Mouse (Mus musculus): ENCODE measurements around the gene Pcnx. TPM values are rescaled to one million over a fixed set of nuclear protein-coding genes. Genes with fewer than 3 reads are reported as not detected.
A peak's percentile ranks its signal among the peaks of the same experiment; 100 is the strongest.

Gene Pcnx
- polyA plus RNA-seq, 1 experiment from 2014 or later: 19.9 TPM

DNA sequence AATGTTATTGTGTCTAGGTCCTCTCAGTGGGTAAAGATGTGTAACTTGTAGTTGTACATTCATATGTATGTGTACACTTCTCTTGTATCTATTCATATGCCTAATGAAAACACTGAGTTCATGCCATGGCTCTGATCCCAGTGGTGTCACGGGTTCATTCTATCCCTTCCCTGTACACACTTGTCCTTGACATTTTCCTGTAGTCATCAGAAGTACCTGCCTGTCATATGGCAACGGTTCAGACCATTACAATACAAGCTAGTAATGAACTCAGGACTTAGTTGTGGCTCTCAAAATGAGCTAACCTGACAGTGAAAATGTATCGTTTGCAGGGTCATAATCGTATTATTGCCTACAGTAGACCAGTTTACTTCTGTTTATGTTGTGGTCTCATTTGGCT, 98.5 kb downstream of the Pcnx start:
- DNase-seq (ENCODE audit: low spot score) (no peak), ATAC-seq (ENCODE audit: low FRiP score) (no peak)
- Histone ChIP-seq H3K4me1 (replicated peaks; ENCODE audit: control insufficient read depth, insufficient read depth, low read length) (no peaks in the 10 kb centered on the region), H3K36me3 (replicated peaks; ENCODE audit: control insufficient read depth, insufficient read depth) (peaks cover 24% of the 10 kb centered on the region), H3K4me2 (replicated peaks) (no peak overlapping the region), H3K9ac (no peak overlapping the region), H3K4me3 (replicated peaks; ENCODE audit: low read length) (no peak overlapping the region), H3K27me3 (ENCODE audit: control insufficient read depth, insufficient read depth, low read length) (no peaks in the 10 kb centered on the region), H3K9me3 (ENCODE audit: control insufficient read depth, low read length) (no peaks in the 10 kb centered on the region), H3K27ac (no peak overlapping the region)
- 94% methylated on average over 4 of the region's 4 CpGs for WGBS

DNA sequence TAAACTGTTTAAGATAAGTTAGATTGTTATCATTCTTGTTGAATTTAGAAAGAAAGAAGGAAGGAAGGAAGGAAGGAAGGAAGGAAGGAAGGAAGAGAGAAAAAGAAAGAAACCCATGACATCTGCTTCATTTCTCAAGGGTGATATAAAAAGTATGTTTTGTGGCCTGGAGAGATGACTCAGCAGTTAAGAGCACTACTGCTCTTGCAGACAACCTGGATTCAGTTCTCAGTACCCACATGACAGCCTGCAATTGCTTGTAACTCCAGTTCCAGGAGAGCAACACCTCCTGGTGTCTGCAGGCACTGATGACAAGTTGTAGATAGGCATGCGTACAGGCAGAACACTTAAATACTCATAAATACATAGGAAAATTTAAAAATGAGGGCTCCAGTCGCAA, 105.6 kb downstream of the Pcnx start:
- ATAC-seq (ENCODE audit: low FRiP score): no peak
- peaks cover 62% of the 10 kb centered on the region for H3K36me3 ChIP-seq (replicated peaks; ENCODE audit: control insufficient read depth, insufficient read depth)
- no peak overlapping the region for H3K27ac ChIP-seq
- H3K4me3 ChIP-seq (replicated peaks; ENCODE audit: low read length): no peak overlapping the region
- H3K9me3 ChIP-seq (ENCODE audit: control insufficient read depth, low read length): no peaks in the 10 kb centered on the region
- H3K27me3 ChIP-seq (ENCODE audit: control insufficient read depth, insufficient read depth, low read length): no peaks in the 10 kb centered on the region
- no peak overlapping the region for H3K9ac ChIP-seq
- H3K4me1 ChIP-seq (replicated peaks; ENCODE audit: control insufficient read depth, insufficient read depth, low read length): no peaks in the 10 kb centered on the region
- 96% methylated on average over 2 of the region's 2 CpGs for WGBS
- no peak overlapping the region for H3K4me2 ChIP-seq (replicated peaks)
- no peak for DNase-seq (ENCODE audit: low spot score)

DNA sequence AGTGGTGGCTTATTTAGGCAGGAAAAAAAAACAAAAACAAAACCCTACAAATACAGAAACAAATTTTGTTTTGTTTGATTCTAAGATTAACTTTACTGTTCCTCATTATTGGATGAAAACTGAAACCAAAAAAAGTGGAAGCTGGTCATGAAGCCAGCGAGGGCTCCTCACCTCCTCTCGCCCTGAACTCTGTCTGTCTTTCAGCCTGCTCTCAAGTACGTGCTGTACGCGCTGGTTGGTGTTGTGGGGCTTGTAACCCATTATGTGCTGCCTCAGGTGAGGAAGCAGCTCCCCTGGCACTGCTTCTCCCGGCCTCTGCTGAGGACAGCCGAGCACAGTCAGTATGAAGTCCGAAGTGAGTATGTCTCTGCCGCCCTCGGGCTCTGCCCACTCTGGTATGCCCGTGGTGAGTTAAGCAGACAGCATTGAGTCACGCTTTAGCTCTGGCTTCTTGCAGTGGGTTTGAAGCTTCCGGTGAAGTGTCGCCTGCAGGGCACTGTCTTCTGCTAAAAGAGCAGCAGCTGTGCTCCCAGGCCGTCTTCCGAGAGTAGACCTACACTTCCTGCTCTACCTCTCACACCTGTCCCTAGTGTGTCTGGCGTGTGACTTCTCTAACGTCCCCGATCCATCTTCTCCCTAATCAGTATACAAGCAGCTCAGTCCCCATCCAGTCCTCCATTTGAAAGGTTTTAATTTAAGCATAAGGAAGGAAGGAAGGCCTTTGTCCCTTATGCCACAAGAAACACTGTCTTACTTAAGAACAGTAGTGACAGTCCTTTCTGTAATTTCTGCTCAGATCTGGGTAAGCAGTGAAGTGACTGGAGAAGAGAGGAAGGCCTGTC, 111.4 kb downstream of the Pcnx start:
- peaks cover 87% of the 10 kb centered on the region for H3K36me3 ChIP-seq (replicated peaks; ENCODE audit: control insufficient read depth, insufficient read depth)
- no peak overlapping the region for H3K4me3 ChIP-seq (replicated peaks; ENCODE audit: low read length)
- H3K4me1 ChIP-seq (replicated peaks; ENCODE audit: control insufficient read depth, insufficient read depth, low read length): no peaks in the 10 kb centered on the region
- no peak overlapping the region for H3K9ac ChIP-seq
- 90% methylated on average over 19 of the region's 19 CpGs for WGBS
- no peak overlapping the region for H3K4me2 ChIP-seq (replicated peaks)
- DNase-seq (ENCODE audit: low spot score) (no peak), ATAC-seq (ENCODE audit: low FRiP score) (no peak; the same call in 1 of the 2 replicates)
- no peaks in the 10 kb centered on the region for H3K27me3 ChIP-seq (ENCODE audit: control insufficient read depth, insufficient read depth, low read length)
- no peaks in the 10 kb centered on the region for H3K9me3 ChIP-seq (ENCODE audit: control insufficient read depth, low read length)
- H3K27ac ChIP-seq: no peak overlapping the region

DNA sequence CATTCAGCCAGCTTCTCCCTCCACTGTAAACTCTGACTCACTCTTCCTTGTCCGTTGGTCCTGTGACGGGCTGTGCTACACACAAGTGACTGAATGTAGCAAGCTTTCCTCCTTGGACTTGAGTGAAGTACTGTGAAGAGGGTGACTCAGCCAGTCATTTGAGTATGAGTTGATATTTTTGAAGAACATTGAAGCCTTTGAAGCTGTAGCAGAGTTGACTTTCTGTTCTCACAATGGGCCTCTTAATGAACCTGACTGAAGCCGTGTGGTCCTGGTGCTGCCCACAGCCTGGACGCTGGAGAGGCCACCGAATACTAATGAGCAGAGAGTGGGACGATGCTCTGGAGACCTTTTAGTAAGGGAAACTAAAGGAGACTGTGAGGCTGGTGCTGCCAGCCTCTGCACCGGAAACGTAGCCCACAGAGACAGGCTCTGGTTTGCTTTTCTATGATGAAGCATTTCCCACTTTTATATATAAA, 112.1 kb downstream of the Pcnx start:
- no peaks in the 10 kb centered on the region for H3K4me1 ChIP-seq (replicated peaks; ENCODE audit: control insufficient read depth, insufficient read depth, low read length)
- H3K4me2 ChIP-seq (replicated peaks): no peak overlapping the region
- H3K4me3 ChIP-seq (replicated peaks; ENCODE audit: low read length): no peak overlapping the region
- WGBS: 59% methylated on average over 8 of the region's 8 CpGs
- H3K27me3 ChIP-seq (ENCODE audit: control insufficient read depth, insufficient read depth, low read length): no peaks in the 10 kb centered on the region
- H3K27ac ChIP-seq: no peak overlapping the region
- DNase-seq (ENCODE audit: low spot score) (no peak), ATAC-seq (ENCODE audit: low FRiP score) (no peak)
- no peak overlapping the region for H3K9ac ChIP-seq
- no peaks in the 10 kb centered on the region for H3K9me3 ChIP-seq (ENCODE audit: control insufficient read depth, low read length)
- peaks cover 90% of the 10 kb centered on the region for H3K36me3 ChIP-seq (replicated peaks; ENCODE audit: control insufficient read depth, insufficient read depth)

DNA sequence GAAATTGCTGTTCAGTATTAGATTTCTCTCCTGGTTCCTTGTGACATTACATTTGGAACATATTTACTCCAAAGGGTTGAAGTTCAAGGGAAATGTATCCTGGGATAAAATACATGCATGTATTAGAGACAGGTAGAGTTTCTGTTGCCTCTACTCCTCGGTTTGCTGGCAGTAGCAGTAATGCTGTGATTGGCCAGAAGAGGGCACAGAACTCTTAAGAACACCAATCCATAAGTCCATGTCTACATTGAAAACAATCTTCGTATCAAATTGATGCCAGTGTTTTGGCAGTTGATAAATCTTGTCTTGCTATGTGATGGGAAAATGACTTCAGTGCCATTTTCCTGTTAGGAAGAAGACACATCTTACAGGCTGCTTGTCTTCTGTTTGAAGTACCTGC, 115.0 kb downstream of the Pcnx start:
- DNase-seq (ENCODE audit: low spot score) (peak; percentile 48), ATAC-seq (ENCODE audit: low FRiP score) (no peak)
- H3K4me1 ChIP-seq (replicated peaks; ENCODE audit: control insufficient read depth, insufficient read depth, low read length): no peaks in the 10 kb centered on the region
- WGBS: 76% methylated on average over 2 of the region's 2 CpGs
- H3K27me3 ChIP-seq (ENCODE audit: control insufficient read depth, insufficient read depth, low read length): no peaks in the 10 kb centered on the region
- H3K9me3 ChIP-seq (ENCODE audit: control insufficient read depth, low read length): no peaks in the 10 kb centered on the region
- no peak overlapping the region for H3K27ac ChIP-seq
- peaks cover 88% of the 10 kb centered on the region for H3K36me3 ChIP-seq (replicated peaks; ENCODE audit: control insufficient read depth, insufficient read depth)
- no peak overlapping the region for H3K4me2 ChIP-seq (replicated peaks)
- H3K4me3 ChIP-seq (replicated peaks; ENCODE audit: low read length): no peak overlapping the region
- H3K9ac ChIP-seq: no peak overlapping the region

DNA sequence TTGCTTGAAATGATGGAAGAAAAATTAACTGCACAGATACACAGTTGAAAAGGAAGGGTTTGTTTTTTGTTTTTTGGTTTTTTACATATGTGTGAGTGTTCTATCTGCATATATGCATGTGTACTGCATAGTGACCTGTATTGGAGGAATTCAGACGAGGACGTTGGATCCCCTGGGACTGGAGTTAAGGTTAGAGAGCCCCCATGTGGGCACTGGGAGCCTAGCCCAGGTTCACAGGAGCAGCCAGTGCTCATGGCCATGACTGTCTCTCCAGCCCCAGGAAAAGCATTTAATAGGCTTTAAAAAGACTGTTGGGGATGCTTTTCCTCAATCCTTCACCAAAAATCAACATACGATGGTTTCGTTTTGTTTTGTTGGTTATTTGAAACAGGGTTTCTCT, 117.5 kb downstream of the Pcnx start:
- H3K27ac ChIP-seq: no peak overlapping the region
- H3K4me3 ChIP-seq (replicated peaks; ENCODE audit: low read length): no peak overlapping the region
- H3K27me3 ChIP-seq (ENCODE audit: control insufficient read depth, insufficient read depth, low read length): no peaks in the 10 kb centered on the region
- H3K4me1 ChIP-seq (replicated peaks; ENCODE audit: control insufficient read depth, insufficient read depth, low read length): no peaks in the 10 kb centered on the region
- DNase-seq (ENCODE audit: low spot score) (no peak), ATAC-seq (ENCODE audit: low FRiP score) (no peak)
- 80% methylated on average over 4 of the region's 4 CpGs for WGBS
- H3K36me3 ChIP-seq (replicated peaks; ENCODE audit: control insufficient read depth, insufficient read depth): peaks cover 92% of the 10 kb centered on the region
- H3K9ac ChIP-seq: no peak overlapping the region
- H3K4me2 ChIP-seq (replicated peaks): no peak overlapping the region
- H3K9me3 ChIP-seq (ENCODE audit: control insufficient read depth, low read length): no peaks in the 10 kb centered on the region

DNA sequence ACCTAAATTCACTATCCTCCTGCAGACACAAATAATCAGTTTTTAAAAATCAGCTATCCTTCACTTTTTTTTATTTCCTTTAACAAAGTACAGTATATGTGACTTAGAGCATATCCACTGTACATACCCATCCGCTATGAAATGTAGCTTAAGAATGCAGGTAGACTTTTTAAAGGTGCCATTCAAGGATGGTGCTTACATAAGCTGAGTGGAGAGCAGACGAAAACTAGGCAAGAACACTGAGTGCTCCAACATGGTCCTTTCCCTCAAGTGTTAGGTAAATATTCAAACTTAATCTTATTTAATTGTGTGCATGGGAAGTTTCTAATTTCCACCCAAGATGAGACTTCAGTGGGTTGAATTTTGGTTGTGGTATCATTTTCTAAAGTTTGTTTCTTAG, 119.5 kb downstream of the Pcnx start:
- DNase-seq (ENCODE audit: low spot score): no peak
- WGBS: 88% methylated on average over 2 of the region's 2 CpGs
- H3K27ac ChIP-seq: no peak overlapping the region
- no peak overlapping the region for H3K4me2 ChIP-seq (replicated peaks)
- no peaks in the 10 kb centered on the region for H3K27me3 ChIP-seq (ENCODE audit: control insufficient read depth, insufficient read depth, low read length)
- ATAC-seq (ENCODE audit: low FRiP score): no peak
- H3K9ac ChIP-seq: no peak overlapping the region
- no peaks in the 10 kb centered on the region for H3K4me1 ChIP-seq (replicated peaks; ENCODE audit: control insufficient read depth, insufficient read depth, low read length)
- no peak overlapping the region for H3K4me3 ChIP-seq (replicated peaks; ENCODE audit: low read length)
- peaks cover 97% of the 10 kb centered on the region for H3K36me3 ChIP-seq (replicated peaks; ENCODE audit: control insufficient read depth, insufficient read depth)
- no peaks in the 10 kb centered on the region for H3K9me3 ChIP-seq (ENCODE audit: control insufficient read depth, low read length)

DNA sequence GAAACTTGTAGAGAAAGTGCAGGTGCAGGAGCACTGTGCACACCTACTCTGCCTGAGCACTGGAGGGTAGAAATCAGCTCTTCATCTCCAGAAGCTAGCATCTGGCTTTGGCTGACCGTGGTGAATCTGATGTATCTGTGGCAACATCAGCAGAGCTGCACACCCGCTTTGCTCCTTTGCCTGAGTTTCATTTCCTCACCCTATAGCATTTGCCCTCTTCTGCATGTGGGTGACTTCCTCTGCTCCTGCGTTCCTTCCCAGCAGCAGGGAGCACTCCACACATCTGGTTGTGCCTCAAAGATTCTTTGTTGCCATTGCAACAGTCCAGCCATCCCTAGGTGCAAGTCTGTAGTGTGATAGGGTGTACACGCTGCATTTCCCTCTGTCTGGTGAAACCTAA, 132.3 kb downstream of the Pcnx start:
- Histone ChIP-seq H3K27me3 (ENCODE audit: control insufficient read depth, insufficient read depth, low read length) (no peaks in the 10 kb centered on the region), H3K36me3 (replicated peaks; ENCODE audit: control insufficient read depth, insufficient read depth) (peaks cover 89% of the 10 kb centered on the region), H3K4me1 (replicated peaks; ENCODE audit: control insufficient read depth, insufficient read depth, low read length) (no peaks in the 10 kb centered on the region), H3K4me3 (replicated peaks; ENCODE audit: low read length) (no peak overlapping the region), H3K9ac (no peak overlapping the region), H3K27ac (no peak overlapping the region), H3K9me3 (ENCODE audit: control insufficient read depth, low read length) (no peaks in the 10 kb centered on the region), H3K4me2 (replicated peaks) (no peak overlapping the region)
- ATAC-seq (ENCODE audit: low FRiP score) (no peak), DNase-seq (ENCODE audit: low spot score) (no peak)
- WGBS: 91% methylated on average over 4 of the region's 4 CpGs

DNA sequence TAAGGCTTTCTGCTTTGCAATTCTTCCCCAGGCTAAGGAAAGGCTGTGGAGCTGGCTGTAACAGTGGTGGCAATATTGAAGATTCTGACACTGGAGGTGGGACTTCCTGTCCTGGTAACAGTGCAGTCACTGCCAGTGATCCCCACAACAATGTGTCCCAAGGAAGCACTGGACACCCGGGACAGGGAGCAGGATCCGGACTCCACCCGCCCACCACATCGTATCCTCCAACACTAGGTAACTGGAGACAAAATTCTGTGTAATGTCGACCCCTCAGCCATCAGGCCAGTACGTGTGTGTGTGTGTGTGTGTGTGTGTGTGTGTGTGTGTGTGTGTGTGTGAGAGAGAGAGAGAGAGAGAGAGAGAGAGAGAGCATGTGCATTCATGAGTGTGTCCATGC, 133.2 kb downstream of the Pcnx start:
- ATAC-seq (ENCODE audit: low FRiP score): no peak

More for the DNA sequence above, 133.2 kb downstream of the Pcnx start:
- Histone ChIP-seq H3K27ac (no peak overlapping the region), H3K9me3 (ENCODE audit: control insufficient read depth, low read length) (no peaks in the 10 kb centered on the region), H3K4me2 (replicated peaks) (no peak overlapping the region), H3K4me3 (replicated peaks; ENCODE audit: low read length) (no peak overlapping the region), H3K9ac (no peak overlapping the region), H3K4me1 (replicated peaks; ENCODE audit: control insufficient read depth, insufficient read depth, low read length) (no peaks in the 10 kb centered on the region), H3K36me3 (replicated peaks; ENCODE audit: control insufficient read depth, insufficient read depth) (peaks cover 90% of the 10 kb centered on the region), H3K27me3 (ENCODE audit: control insufficient read depth, insufficient read depth, low read length) (no peaks in the 10 kb centered on the region)
- WGBS: 90% methylated on average over 6 of the region's 6 CpGs
- DNase-seq (ENCODE audit: low spot score): no peak
